Mouse (Mus musculus): ENCODE measurements around the gene Fryl. TPM values are rescaled to one million over a fixed set of nuclear protein-coding genes. Genes with fewer than 3 reads are reported as not detected.
A peak's percentile ranks its signal among the peaks of the same experiment; 100 is the strongest.

The Fryl gene
- total RNA-seq, 2 experiments from 2014 or later = 45.9 to 96.9 TPM

DNA sequence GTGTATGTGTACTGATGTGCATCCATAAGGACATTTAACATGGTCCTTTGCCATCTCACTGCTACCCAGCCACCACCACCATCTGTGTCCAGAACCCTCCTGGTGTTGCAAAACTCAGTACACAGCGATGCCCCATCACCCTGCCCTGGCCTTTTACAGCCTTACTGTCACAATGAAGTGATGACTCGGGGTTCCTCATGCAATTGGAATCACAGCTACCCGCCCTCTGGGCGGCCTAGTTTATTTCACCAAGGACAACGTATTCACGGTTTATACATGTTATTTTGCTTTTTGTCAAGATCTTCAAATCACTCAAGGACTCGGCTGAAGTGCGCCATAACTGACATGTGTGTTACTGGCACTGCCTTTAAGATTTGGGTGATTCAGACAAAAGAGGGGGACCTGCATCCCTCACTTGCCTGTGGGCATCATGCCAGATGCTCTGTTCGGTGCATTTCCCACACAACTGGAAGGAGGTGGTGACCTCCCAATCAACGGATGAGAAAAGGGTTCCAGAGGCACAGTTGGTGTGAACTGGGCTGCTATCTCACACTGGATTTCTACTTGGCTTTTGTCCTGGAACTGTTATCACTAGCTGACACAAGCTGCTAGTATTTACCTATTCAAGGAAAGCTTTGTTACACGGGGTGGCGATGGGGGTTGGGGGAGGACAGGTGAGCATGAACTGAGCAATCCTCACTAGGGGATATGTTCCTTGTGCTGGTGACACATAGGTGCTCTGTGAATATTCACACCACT lies 27.9 kb downstream of the Fryl start:
- peak; percentile 70 for ATAC-seq (replicated peaks; ENCODE audit: low FRiP score, low TSS enrichment, poor library complexity, severe bottlenecking)

GRCm38 (mm10) chr5:73227518-73228101 lies 28.8 kb downstream of the Fryl start:
- no peak for ATAC-seq (replicated peaks; ENCODE audit: low FRiP score, low TSS enrichment, poor library complexity, severe bottlenecking)

DNA sequence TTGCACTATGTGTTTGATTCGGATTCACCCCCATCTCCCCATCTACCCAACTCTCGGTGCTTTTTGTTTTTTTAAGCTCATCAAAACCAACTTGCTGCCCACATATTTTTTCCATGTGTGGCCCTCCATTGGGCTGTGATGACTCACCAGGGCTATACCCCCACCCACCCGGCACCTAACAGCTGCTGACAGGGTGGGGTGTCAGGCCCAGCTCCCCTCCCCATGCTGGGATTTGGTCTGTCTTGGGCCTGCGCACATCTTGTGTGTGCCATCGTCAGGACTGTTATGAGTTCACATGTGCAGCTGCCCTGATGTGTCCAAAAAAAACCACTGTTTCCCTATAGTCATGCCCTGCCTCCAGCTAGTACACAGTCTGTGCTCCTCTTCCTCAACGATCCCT lies 33.4 kb downstream of the Fryl start:
- no peak for ATAC-seq (replicated peaks; ENCODE audit: low FRiP score, low TSS enrichment, poor library complexity, severe bottlenecking)

DNA sequence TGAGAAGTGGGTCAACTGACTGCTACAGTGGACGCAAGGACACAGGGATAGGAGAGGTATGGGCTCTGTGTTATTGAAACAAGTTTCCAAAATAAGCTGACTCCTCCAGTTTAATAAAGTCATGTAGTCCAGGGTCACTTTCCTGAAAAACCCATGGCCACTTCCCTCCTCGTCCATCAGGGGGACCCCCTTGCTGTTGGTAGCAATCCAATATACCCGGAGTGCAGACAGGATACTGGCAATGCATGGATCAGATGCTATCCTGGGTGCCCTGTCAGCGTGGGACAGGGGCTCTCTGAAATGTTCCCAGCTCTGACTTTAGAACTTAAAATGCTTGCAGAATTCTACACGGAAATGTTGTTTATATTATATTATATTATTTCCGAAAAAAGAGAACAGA lies 34.0 kb downstream of the Fryl start:
- 0 out of 2 replicates have a peak, but pooled peaks have one; percentile 37 for ATAC-seq (replicated peaks; ENCODE audit: low FRiP score, low TSS enrichment, poor library complexity, severe bottlenecking)

DNA sequence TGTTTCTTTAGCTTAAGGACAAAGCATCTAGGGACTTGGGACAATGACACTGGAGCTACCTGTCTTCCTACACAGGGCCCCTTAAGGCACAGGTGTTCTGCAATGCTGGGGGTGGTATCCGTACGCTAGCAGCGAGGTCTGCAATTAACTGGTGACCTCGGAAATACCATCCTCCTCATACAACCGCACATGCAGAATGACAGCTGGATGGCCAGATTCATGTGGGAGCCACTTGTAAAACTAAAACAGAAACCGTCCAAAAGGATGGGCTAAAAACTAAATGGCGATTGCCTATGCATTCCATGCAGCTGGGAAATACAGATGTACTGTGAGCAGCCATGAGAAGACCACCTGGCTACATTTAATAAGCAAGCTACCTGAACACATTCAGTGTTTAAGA lies 34.6 kb downstream of the Fryl start:
- ATAC-seq (replicated peaks; ENCODE audit: low FRiP score, low TSS enrichment, poor library complexity, severe bottlenecking) = no peak

DNA sequence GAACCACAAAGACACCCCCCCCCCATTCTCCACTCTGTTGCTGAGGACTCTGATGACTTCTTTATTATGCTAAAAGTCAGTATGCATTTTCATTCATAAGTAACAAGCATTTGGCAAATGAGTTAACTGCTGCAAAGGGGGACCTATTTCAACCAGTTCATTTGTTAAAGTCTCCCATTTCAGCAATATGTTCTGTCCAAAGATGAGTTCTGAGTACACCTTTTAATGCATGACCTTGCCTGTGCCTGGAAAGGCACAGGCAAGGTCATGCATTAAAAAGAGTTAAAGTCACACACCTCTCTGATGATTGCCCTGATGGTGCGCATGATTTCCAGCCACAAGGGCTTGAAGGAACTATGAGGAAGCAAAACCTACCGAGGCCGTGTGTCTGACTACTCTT lies 36.7 kb downstream of the Fryl start:
- ATAC-seq (replicated peaks; ENCODE audit: low FRiP score, low TSS enrichment, poor library complexity, severe bottlenecking) = no peak

DNA sequence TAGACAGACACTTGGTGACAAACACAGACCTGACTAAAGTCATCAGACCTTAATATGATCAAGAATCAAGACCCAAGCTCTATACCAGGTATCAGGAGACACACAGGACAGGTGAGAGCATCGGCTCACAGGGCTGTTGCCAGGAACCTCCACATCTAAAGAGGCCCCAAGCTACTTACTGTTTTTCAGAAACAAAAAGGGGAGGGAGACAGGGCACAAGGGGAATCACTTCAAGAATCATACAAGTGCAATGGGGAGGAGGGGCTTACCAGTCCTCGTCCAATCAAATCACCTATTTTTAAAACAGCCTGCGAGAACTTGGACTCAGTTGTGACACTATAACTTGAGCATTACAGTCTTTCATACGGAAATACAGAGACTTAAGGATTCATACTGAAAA lies 38.4 kb downstream of the Fryl start:
- no peak for ATAC-seq (replicated peaks; ENCODE audit: low FRiP score, low TSS enrichment, poor library complexity, severe bottlenecking)

- ATAC-seq (replicated peaks; ENCODE audit: low FRiP score, low TSS enrichment, poor library complexity, severe bottlenecking) = no peak
Measured at GRCm38 (mm10) chr5:73217116-73217515, 39.3 kb downstream of the Fryl start.

- peak; percentile 76 for ATAC-seq (replicated peaks; ENCODE audit: low FRiP score, low TSS enrichment, poor library complexity, severe bottlenecking)
Measured at GRCm38 (mm10) chr5:73216014-73216413, 40.4 kb downstream of the Fryl start.

- no peak for ATAC-seq (replicated peaks; ENCODE audit: low FRiP score, low TSS enrichment, poor library complexity, severe bottlenecking)
Measured at GRCm38 (mm10) chr5:73212446-73212845, 44.0 kb downstream of the Fryl start.

DNA sequence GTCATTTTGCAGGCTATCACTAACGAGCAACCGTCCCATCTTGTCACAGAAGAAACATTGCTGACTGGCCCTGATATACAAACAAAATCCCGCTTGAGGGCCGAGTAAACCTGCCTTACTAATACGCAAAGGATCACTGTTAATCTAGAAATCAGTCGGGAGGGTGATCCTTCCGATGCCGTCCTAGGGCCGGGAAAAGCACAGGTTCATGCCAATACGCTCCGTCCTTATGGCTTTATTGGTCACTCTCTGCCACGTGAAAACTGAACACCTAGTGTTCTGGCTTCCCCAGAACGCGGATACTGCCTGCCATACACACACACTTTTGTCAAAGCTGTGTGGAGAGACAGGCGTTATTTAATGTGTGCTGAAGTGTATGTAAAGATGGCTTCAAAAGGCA lies 44.5 kb downstream of the Fryl start:
- no peak for ATAC-seq (replicated peaks; ENCODE audit: low FRiP score, low TSS enrichment, poor library complexity, severe bottlenecking)

- no peak for ATAC-seq (replicated peaks; ENCODE audit: low FRiP score, low TSS enrichment, poor library complexity, severe bottlenecking)
Measured at GRCm38 (mm10) chr5:73210971-73211315, 45.5 kb downstream of the Fryl start.

DNA sequence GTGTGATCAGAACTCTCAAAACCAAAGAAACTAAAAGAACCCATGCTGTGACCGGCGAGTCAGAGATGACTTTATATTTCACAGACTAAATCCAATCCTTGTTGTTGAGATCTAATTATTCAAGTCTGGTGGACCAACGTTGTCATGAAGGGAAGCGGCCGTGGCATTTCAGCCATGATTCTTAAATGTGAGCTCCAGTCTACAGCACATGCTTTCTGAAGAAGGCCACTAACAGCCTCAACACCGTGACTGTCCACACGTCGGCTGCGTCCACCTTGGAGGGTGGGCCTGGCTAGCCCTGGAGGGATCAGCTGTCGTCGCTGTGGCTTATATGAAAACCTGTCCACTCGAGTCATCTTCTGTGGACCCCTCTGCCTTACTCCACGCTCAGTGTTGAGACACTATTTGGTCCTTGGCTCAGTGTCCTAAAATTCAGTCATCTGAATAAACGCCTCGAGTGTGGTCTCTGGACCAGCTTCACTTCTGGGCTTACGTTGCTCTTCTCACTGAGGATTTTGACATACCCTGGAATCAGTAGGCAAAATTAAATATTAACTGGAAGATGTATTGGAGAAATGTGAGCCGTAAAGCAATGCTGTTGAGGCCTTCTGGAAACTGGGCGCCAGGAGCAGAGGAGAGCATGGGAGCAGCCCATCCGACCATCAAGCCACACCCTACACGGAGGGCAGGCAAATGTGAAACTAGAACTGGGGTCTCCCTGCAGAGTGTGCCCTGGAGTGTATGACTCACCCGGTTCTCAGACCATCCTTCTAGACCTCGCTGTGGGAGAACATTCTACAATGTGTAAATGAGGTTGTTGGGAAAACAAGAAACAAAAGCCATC lies 46.1 kb downstream of the Fryl start:
- no peak for ATAC-seq (replicated peaks; ENCODE audit: low FRiP score, low TSS enrichment, poor library complexity, severe bottlenecking)

DNA sequence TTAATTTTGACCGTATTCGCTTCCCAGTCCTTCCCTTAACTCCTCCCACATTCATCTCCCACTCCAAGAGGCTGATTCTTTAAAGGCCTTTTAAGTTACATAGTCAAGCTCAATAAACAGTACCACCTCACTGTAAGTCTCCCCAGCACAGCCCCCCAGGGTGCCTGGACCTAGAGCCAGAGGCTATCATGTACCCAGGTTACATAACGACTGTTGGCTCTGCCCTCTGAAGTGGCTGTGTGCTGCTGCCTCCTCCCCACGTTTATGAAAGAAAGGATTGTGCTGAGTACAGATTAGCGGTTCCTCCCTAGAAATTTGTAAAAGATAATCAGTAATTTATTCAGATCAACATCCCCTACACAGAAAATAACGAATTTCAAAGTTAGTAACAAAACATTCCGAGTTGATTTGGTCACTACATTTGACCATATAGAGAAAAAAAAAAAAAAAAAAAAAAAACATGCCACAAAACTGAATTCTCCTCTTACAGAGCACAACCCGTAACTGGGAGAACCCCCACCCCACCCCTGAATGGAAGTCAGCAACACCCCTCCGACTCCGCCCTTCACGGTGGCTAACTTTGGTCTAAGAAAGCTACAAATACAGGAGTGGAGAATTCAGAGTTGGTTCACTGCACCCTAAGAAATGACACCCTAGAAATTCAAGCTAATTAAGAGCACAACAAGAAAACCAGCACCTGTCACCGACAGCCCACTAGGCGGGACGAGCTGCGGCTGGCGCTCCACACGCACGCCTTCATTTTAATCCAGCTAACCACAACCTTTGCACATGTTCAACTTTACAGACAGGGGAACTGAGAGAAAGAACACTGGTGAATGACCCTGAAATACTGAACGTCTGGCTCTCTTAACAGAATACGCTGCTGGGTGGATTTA lies 47.0 kb downstream of the Fryl start:
- peak; percentile 79 for ATAC-seq (replicated peaks; ENCODE audit: low FRiP score, low TSS enrichment, poor library complexity, severe bottlenecking)

DNA sequence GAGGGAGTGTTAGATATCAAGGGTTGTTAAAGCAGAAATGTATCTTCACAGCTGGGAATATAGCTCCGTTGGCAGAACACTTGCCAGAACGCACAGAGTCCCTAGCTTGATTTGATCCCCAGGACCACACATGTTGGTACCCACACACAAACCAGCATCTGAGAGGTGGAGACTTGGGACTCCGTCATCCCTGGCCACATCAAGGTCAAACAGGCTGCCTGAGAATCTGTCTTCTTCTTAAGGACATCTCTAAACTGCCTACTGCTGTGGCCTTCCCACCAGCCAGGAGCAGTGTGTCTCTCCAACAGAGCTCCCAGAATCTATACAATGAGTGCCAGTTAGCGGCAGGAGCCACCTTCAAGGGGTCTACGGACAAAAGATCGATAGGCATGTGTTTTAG lies 47.8 kb downstream of the Fryl start:
- ATAC-seq (replicated peaks; ENCODE audit: low FRiP score, low TSS enrichment, poor library complexity, severe bottlenecking) = peak; percentile 16; the same call in 1 of the 2 replicates

DNA sequence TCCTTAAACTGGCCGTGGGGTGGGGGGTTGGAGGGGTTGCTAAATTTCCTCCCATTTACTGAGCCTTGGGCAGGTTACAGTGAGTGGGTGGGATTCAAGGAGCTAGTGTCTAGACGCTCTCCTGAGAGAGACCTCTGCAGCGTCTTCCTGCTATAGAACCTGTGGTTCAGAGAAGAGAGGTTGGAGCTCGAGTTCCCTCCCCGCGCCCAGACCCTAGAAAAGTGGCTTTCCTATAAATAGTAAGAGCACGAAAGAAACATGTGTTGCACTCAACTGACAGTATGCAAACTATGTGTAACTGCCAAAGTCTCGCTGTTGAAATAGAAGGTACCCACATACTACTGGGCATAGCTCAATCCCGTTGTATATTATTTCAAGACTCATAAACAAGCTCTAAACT lies 49.7 kb downstream of the Fryl start:
- ATAC-seq (replicated peaks; ENCODE audit: low FRiP score, low TSS enrichment, poor library complexity, severe bottlenecking) = no peak

DNA sequence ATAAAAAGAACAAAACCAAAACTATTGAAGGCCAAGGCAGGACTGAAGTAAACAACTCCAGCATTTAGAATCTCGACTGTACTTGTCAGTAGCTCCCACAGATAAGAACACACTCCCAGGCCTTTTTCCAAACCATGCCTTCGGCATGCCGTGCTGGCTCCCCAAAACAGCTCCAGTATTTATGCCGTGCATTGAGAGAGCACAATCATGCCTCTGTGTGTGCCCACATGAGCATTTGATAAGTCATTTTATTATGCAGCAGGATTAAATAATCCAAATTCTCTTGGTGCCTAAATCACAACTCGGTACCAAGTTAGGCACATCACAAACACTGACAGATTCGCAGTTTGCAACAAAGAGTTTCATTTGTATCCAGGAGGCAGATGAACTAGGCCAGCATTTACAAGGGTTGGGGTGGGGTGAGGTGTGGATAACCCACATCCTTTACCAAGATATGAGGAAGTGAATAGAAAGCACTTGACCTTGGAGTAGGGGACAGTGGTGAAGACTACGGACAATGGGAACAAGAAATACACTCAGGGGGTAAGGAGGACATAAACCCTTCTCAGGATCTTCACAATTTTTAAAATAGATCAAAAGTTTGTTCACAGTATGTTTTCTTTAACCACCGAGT lies 50.3 kb downstream of the Fryl start:
- no peak for ATAC-seq (replicated peaks; ENCODE audit: low FRiP score, low TSS enrichment, poor library complexity, severe bottlenecking)

GRCm38 (mm10) chr5:73205050-73205449 lies 51.4 kb downstream of the Fryl start:
- no peak for ATAC-seq (replicated peaks; ENCODE audit: low FRiP score, low TSS enrichment, poor library complexity, severe bottlenecking)

- ATAC-seq (replicated peaks; ENCODE audit: low FRiP score, low TSS enrichment, poor library complexity, severe bottlenecking) = no peak
Measured at GRCm38 (mm10) chr5:73202498-73202897, 53.9 kb downstream of the Fryl start.

All from megakaryocyte-erythroid progenitor cell, adult 5-6 weeks (primary cell).